Mouse (Mus musculus) layer of hippocampus, postnatal 36 days (tissue): ENCODE measurements at regions not wholly inside any gene's neighbourhood (a gene's known extent, or its start where the extent isn't known, plus 50 kb on each side); places are given as distances from the start of the nearest gene placed in this dataset.

Experiments
- DNase-seq, 2 experiments: peaks; one replicate each; pipeline ENCODE4 v3.0.0; 2022

- no peak for DNase-seq
These were observed 661.9 kb downstream of the Cenpc1 start for GRCm38 (mm10) chr5:85403519-85403918.

GRCm38 (mm10) chr5:85360427-85360826 is 705.0 kb downstream of the Cenpc1 start:
- DNase-seq, result no peak

- peak; percentile 64 to 67 for DNase-seq
These were observed 718.6 kb downstream of the Cenpc1 start for GRCm38 (mm10) chr5:85346762-85347161.

GRCm38 (mm10) chr5:85346066-85346649 is 719.2 kb downstream of the Cenpc1 start:
- peak; percentile 11 to 29 for DNase-seq

GRCm38 (mm10) chr5:85341383-85341782 is 724.0 kb downstream of the Cenpc1 start:
- no peak for DNase-seq

- DNase-seq, result no peak
These were observed 727.5 kb downstream of the Cenpc1 start for GRCm38 (mm10) chr5:85337643-85338458.

GRCm38 (mm10) chr5:85336944-85337343 is 728.4 kb downstream of the Cenpc1 start:
- no peak for DNase-seq
